Mouse (Mus musculus) heart, embryonic 11.5 days (tissue): ENCODE data around the gene Pfdn6. TPM values are rescaled to one million over a fixed set of nuclear protein-coding genes. Genes with fewer than 3 reads are reported as not detected.
"Not testable (repeated sequence)": the region's sequence is repeated elsewhere in the genome, so short reads cannot be mapped to it uniquely, and the experiment has no call there.

Source experiments
- ATAC-seq: fragments of 200-750 bp; cut with Nextera tagmentation; replicated peaks from 2 replicates; pipeline ENCODE4 v1.8.0; 2017; ENCODE audit warnings: moderate library complexity; ENCODE audit not compliant: insufficient number of reproducible peaks, low FRiP score, low TSS enrichment
- H3K27ac ChIP-seq: fragments of 300-500 bp; sonication (generic); 2 replicates; pipeline ENCODE4 v1.5.1; 2014; ENCODE audit warnings: mild to moderate bottlenecking, low read depth, low read length
- H3K27me3 ChIP-seq: fragments of 300-500 bp; sonication (generic); 2 replicates; pipeline ENCODE4 v1.6.1; 2014; ENCODE audit warnings: mild to moderate bottlenecking, low read length, mixed read lengths; ENCODE audit not compliant: control insufficient read depth, insufficient read depth
- H3K36me3 ChIP-seq: fragments of 300-500 bp; sonication (generic); 2 replicates; pipeline ENCODE4 v1.6.1; 2014; ENCODE audit warnings: mild to moderate bottlenecking, low read length, moderate library complexity, mixed read lengths; ENCODE audit not compliant: control insufficient read depth, insufficient read depth
- H3K4me1 ChIP-seq: fragments of 300-500 bp; sonication (generic); 2 replicates; pipeline ENCODE4 v1.6.1; 2014; ENCODE audit warnings: low read length; ENCODE audit not compliant: control insufficient read depth, insufficient read depth
- H3K4me2 ChIP-seq: fragments of 300-500 bp; sonication (generic); 2 replicates; pipeline ENCODE4 v1.6.1; 2014; ENCODE audit warnings: mild to moderate bottlenecking, moderate library complexity
- H3K4me3 ChIP-seq: fragments of 300-500 bp; sonication (generic); 2 replicates; pipeline ENCODE4 v1.5.1; 2014; ENCODE audit warnings: low read depth, low read length
- H3K9ac ChIP-seq: fragments of 300-500 bp; sonication (generic); 2 replicates; pipeline ENCODE4 v1.6.1; 2014; ENCODE audit warnings: mild to moderate bottlenecking, low read depth, low read length, moderate library complexity
- H3K9me3 ChIP-seq: fragments of 300-500 bp; sonication (generic); replicated peaks from 2 replicates; pipeline ENCODE4 v1.6.1; 2016; ENCODE audit warnings: low read length; ENCODE audit not compliant: control insufficient read depth
- WGBS: fragments of 180-500 bp; shearing (Covaris S2); extraction: QIAGEN DNeasy Blood & Tissue Kit; methylation state at CpG from one replicate; pipeline ENCODE4 v1.1.7; 2014; ENCODE audit not compliant: insufficient replicate concordance; 5-methylcytosine and 5-hydroxymethylcytosine counted together
- polyA plus RNA-seq: library from polyadenylated mRNA; unstranded; fragments of >200 nt; fragmentation: Nextera tagmentation; extraction: Ambion mirVana; gene quantifications from 2 replicates; pipeline ENCODE4 v1.2.1, GENCODE M21; 2014

The Pfdn6 gene
- polyA plus RNA-seq, 1 experiment from 2014 or later, result 151 TPM

DNA sequence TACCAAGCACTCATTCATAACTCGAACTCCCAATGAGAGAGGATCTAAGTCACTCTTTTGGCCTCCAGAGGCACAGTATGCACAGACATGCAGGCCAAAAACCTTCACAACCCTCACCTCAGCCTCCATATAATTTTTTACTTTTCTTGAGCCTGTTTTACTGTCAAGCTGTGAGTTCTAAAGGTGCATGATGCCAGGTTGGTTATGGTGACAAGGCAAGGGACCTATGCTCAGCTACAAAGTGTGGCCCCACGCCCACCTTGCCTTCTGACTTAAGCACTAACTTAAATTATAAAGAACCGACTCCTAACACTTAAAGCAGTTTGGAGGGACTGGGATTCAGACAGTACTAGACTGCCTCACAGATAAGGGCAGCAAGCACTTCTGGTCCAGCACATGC lies 13.2 kb upstream of the Pfdn6 start:
- 78% methylated on average over 3 of the region's 3 CpGs for WGBS
- peaks cover 19% of the 10 kb centered on the region for H3K36me3 ChIP-seq
- 0 out of 2 replicates have a peak overlapping the region, but pooled peaks have one; percentile 12 for H3K4me3 ChIP-seq
- H3K27ac ChIP-seq, result no peak overlapping the region
- H3K9me3 ChIP-seq, result no peaks in the 10 kb centered on the region
- H3K4me1 ChIP-seq, result peaks cover 45% of the 10 kb centered on the region
- no peak for ATAC-seq
- no peaks in the 10 kb centered on the region for H3K27me3 ChIP-seq
- peak overlapping the region; percentile 96 for H3K4me2 ChIP-seq
- H3K9ac ChIP-seq, result 0 out of 2 replicates have a peak overlapping the region, but pooled peaks have one; percentile 34

DNA sequence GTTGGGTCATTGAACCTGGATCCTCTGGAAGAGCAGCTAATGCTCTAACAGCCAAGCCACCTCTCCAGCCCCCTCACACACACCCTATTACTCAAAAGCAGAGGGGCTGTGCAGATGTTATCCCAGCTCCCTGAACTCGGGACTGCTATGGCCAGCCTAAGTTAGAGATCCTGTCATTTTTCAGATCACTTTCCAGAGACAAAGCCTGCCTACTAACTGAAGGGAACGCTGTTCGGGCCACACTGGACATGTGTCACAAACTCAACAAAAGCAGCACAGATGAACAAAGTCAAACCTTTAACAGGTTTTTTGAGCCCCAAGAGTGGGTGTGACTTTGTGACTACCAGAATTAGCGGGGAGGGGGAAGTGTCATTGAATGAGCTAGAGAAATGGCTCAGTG lies 12.7 kb upstream of the Pfdn6 start:
- ATAC-seq, result no peak
- Histone ChIP-seq H3K27me3 (no peaks in the 10 kb centered on the region), H3K4me2 (peak overlapping the region; percentile 96), H3K9me3 (no peaks in the 10 kb centered on the region), H3K4me1 (peaks cover 45% of the 10 kb centered on the region), H3K9ac (0 out of 2 replicates have a peak overlapping the region, but pooled peaks have one; percentile 34), H3K36me3 (peaks cover 19% of the 10 kb centered on the region), H3K4me3 (0 out of 2 replicates have a peak overlapping the region, but pooled peaks have one; percentile 12), H3K27ac (no peak overlapping the region)
- WGBS, result 83% methylated on average over 4 of the region's 4 CpGs

DNA sequence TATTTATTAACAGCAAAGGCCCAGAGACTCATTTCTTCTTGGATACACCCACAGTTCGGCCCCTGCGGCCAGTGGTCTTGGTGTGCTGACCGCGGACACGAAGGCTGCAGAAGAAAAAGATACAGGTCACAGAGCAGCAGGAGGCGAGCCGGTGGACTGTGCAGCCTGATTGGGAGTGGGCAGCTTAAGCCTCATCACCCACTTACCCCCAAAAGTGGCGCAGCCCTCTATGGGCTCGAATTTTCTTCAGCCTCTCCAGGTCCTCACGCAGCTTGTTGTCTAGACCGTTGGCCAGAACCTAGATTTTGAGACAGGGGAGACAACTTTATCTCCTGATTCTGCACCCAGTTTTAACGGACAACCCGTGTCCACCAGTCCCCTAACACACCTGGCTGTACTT lies 11.9 kb upstream of the Pfdn6 start:
- 73% methylated on average over 13 of the region's 13 CpGs for WGBS
- peaks cover 19% of the 10 kb centered on the region for H3K36me3 ChIP-seq
- peak overlapping the region; percentile 88; the same call in 1 of the 2 replicates for H3K27ac ChIP-seq
- not testable (repeated sequence) for H3K9ac ChIP-seq, H3K9me3 ChIP-seq, ATAC-seq, H3K27me3 ChIP-seq
- peak overlapping the region; percentile 96 for H3K4me2 ChIP-seq
- peak overlapping the region; percentile 53 for H3K4me3 ChIP-seq
- H3K4me1 ChIP-seq, result peaks cover 45% of the 10 kb centered on the region

DNA sequence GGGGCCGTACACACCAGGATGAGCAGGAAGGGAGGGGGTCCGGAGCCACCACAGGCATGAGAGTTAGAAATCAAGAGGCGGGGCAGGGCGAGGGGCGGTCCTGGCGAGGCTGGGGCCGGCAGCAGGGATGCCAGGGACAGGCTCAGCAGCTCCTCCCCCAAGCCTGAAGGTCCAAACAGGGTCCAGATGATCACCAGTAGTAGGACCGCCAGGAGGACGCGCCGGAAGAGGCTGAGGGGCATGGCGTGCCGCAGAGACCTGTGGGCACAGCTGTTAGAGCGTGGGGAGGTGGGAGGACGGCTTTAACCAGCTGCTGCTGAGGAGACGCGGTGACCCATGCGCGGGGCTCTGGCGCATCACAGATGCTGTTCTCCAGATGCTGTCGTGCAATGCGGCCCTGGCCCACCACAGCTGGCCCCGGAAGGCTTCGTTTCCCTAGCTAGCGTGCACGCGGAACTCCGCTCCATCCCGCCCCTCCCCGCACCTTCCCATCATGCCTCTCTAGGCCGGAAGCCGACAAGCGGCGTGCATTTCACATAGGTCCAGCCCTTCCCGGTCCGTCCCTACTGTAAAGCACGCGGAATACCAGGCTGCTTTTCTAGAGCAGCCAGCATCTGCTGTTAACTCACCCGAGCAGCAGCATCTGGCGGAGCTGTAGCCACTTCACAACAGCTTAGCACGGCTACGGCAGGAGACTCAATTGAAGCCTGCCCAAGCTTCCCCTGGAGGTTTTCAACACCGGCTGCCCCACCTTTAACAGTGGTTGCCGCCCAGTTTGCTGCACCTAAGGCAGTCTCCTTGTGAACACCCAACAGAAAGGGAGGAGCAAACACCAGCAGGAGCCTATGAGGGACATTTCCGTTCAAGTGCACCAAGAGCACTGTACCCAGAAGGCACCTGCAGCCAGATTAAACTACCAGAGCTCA lies 11.1 kb upstream of the Pfdn6 start, which contains the start of gene B3galt4:
Gene B3galt4, minus strand, starts transcription at position 468 of the 926 bp plus-strand sequence.
- H3K36me3 ChIP-seq, result peaks cover 20% of the 10 kb centered on the region
- no peaks in the 10 kb centered on the region for H3K27me3 ChIP-seq
- H3K27ac ChIP-seq, result peak within 1 kb of the TSS; percentile 88
- WGBS, result under 1% methylated on average over 45 of the region's 45 CpGs
- no peaks in the 10 kb centered on the region for H3K9me3 ChIP-seq
- H3K4me3 ChIP-seq, result peak within 1 kb of the TSS; percentile 53
- ATAC-seq, result peak; percentile 69
- peaks cover 39% of the 10 kb centered on the region for H3K4me1 ChIP-seq
- peak within 1 kb of the TSS; percentile 96 for H3K4me2 ChIP-seq
- H3K9ac ChIP-seq, result peak within 1 kb of the TSS; percentile 77

DNA sequence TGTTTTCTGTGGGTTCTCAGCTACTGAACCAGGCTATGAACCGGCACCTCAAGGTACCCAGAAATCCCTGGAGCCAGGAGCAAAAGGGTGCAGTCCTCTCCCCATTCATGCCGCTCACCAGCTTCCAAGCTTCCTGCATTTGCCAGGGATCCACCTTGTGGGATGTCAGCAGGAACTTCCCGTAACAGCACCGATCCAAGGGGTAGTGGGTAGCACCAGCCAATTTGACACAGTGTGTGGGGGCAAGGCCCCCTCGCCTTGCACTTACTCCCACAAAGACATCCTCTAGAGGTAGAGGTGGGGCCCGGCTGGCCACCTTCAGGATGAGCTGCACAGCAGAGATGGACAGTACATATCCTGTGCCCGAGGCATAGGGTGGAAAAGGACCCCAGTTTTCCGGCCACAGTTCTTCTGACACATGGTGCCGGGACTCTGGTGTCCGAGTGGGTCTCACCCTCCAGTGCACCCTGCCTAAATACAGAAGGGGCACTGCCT lies 10.0 kb upstream of the Pfdn6 start:
- Histone ChIP-seq H3K27me3 (no peaks in the 10 kb centered on the region), H3K9me3 (no peaks in the 10 kb centered on the region), H3K4me1 (peaks cover 39% of the 10 kb centered on the region), H3K27ac (no peak overlapping the region), H3K4me2 (peak overlapping the region; percentile 96), H3K4me3 (peak overlapping the region; percentile 53), H3K9ac (peak overlapping the region; percentile 77; the same call in 1 of the 2 replicates), H3K36me3 (peaks cover 23% of the 10 kb centered on the region)
- 73% methylated on average over 10 of the region's 10 CpGs for WGBS
- no peak for ATAC-seq

DNA sequence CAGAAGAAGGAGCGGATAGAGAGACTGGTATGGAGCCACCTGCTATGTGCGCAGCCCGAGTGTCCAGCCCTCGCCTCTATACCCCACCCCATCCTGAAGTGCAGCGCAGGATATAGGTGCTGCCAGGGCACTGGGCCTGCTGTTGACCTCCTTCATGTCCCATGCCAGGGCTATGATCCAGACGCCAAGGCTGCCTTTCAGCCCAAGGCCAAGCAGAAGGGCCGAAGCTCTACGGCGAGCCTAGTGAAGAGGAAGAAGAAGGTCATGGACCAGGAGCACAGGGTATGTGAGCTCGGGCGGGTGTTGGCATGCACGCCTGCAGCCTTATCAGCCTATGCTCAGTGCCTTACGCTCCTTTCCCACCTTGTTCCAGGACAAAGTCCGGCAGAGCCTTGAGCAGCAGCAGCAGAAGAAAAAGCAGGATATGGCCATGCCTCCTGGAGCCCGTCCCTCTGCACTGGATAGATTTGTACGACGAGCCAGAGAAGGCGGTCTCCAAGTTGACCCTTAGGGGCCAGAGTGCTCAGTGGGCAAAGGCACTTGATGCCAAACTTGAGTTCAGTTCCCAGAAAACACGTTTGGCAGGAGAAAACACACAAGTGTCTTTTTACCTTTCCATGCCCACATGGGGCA lies 8.9 kb upstream of the Pfdn6 start:
- H3K27ac ChIP-seq, result no peak overlapping the region
- whole genome bisulfite sequencing, result 90% methylated on average over 19 of the region's 19 CpGs
- H3K4me2 ChIP-seq, result no peak overlapping the region
- H3K4me3 ChIP-seq, result no peak overlapping the region
- H3K9me3 ChIP-seq, result no peaks in the 10 kb centered on the region
- peaks cover 32% of the 10 kb centered on the region for H3K4me1 ChIP-seq
- peak overlapping the region; percentile 22; the same call in 1 of the 2 replicates for H3K9ac ChIP-seq
- no peak for ATAC-seq
- H3K27me3 ChIP-seq, result no peaks in the 10 kb centered on the region
- peaks cover 28% of the 10 kb centered on the region for H3K36me3 ChIP-seq

DNA sequence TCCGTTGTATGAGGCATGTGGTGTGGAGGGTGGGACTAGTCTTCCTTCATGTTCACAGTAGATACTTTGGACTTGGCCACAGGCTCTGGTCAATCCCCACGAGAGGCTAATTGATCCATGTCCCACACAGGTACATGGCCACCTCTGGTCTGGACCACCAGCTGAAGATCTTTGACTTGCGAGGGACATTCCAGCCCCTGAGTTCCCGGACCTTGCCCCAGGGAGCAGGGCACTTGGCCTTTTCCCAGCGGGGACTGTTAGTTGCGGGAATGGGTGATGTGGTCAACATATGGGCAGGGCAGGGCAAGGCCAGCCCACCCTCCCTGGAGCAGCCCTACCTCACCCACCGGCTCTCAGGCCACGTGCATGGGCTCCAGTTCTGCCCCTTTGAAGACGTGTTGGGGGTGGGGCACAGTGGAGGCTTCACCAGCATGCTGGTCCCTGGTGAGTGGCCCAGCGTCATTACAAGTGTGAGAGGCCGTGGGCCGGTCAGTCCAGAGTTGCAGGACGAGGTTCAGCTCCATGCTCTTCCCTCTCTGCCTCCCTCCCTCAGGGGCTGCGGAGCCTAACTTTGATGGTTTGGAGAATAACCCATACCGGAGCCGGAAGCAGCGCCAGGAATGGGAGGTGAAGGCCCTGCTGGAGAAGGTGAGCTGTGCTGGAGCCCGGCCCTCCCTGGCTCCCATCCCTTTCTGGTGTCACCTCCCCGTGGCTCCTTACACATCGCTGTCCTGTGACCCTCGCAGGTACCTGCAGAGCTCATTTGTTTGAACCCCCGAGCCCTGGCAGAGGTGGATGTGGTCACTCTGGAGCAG lies 8.2 kb upstream of the Pfdn6 start:
- H3K4me1 ChIP-seq, result peaks cover 25% of the 10 kb centered on the region
- no peak for ATAC-seq
- no peak overlapping the region for H3K9ac ChIP-seq
- WGBS, result 83% methylated on average over 22 of the region's 22 CpGs
- H3K27ac ChIP-seq, result no peak overlapping the region
- no peaks in the 10 kb centered on the region for H3K9me3 ChIP-seq
- H3K4me3 ChIP-seq, result no peak overlapping the region
- H3K36me3 ChIP-seq, result peaks cover 24% of the 10 kb centered on the region
- H3K4me2 ChIP-seq, result no peak overlapping the region
- H3K27me3 ChIP-seq, result no peaks in the 10 kb centered on the region
